In the genomic region with DNA sequence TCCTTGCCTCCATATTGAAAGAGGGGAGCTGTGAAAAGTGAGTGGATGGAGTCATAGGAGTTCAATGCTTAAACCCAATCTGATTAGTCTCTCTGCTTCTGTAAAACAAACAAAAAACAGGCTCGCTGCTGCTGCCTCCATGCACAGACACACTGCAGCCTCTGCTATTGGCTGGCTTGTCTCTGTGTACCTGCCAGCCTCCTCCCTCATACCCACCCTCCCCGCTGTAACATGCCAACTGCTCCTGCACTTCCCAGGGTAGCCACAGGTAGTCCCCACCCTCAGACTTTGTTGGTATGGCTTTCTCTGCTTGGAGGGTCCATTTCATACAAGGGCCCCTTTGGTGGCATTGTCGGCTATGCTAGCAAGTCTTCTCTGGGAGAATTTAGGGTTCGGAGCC, we compare ENCODE assay signal across 17 mouse cellular contexts.
"Had no signal": no experiment of that assay in that cellular context is flagged by ENCODE, and none has a peak within 500 bp of the region (broad histone marks: within the 10 kb centered on the region; RNA-seq: fewer than 3 reads in every experiment).

No protein-coding gene starts in this region.

- H3K9me3 ChIP-seq: midbrain, embryonic 10.5 days; midbrain, embryonic 13.5 days; neural tube, embryonic 13.5 days; neural tube, embryonic 15.5 days had no signal

- DNase-seq: lung, adult 18-20 months; lung, embryonic 14.5 days; lung, postnatal 4 days; retina, postnatal 1 day; right cerebral cortex, adult 18-20 months; right cerebral cortex, postnatal 25 days; right cerebral cortex, postnatal 4 days; spleen, adult 18-20 months; thymus, adult 18-20 months; thymus, postnatal 14 days; thymus, postnatal 36 days had no signal

- H3K4me2 ChIP-seq: lung, embryonic 14.5 days; midbrain, embryonic 13.5 days; neural tube, embryonic 13.5 days; neural tube, embryonic 15.5 days had no signal

- H3K27me3 ChIP-seq: neural tube, embryonic 13.5 days; neural tube, embryonic 15.5 days had no signal

- H3K27ac ChIP-seq: midbrain, embryonic 10.5 days; neural tube, embryonic 13.5 days; neural tube, embryonic 15.5 days had no signal

- H3K36me3 ChIP-seq: midbrain, embryonic 10.5 days; midbrain, embryonic 13.5 days; neural tube, embryonic 13.5 days; neural tube, embryonic 15.5 days had no signal

- H3K9ac ChIP-seq: lung, embryonic 14.5 days; midbrain, embryonic 13.5 days; neural tube, embryonic 13.5 days; neural tube, embryonic 15.5 days had no signal

- H3K4me3 ChIP-seq: midbrain, embryonic 10.5 days; midbrain, embryonic 13.5 days; myocyte; neural tube, embryonic 13.5 days; neural tube, embryonic 15.5 days had no signal

- ATAC-seq: midbrain, embryonic 13.5 days; midbrain, embryonic 16.5 days had no signal
